Mouse (Mus musculus): ENCODE results near the gene Mroh2a.

DNA sequence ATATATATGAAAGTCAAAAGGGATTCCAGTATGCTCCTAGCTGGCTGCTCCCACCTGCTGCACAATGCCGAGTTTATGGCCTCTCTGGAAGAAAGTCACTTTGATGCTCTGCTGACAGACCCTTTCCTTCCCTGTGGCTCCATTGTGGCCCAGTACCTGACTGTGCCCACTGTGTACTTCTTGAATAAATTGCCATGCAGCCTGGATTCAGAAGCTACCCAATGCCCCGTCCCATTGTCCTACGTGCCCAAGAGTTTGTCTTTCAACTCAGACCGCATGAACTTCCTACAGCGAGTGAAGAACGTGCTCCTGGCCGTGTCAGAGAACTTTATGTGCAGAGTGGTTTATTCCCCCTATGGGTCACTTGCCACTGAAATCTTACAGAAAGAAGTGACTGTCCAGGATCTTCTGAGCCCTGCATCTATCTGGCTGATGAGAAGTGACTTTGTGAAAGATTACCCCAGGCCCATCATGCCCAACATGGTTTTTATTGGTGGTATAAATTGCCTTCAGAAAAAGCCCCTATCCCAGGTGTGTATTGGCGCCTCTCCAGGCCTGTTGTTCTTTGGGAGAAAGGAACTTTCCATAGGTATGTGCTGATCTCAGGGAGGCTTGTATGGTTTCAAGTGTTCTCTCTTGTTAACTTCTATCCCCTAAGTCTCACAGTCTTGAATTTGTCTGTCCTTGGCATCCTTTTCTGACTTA is 14.3 kb upstream of the Mroh2a start:
- TF ChIP-seq CTCF (IDR thresholded peaks at IDR 0.05; ENCODE audit: low read depth, low read length), result no peak
- TF ChIP-seq POLR2A (IDR thresholded peaks at IDR 0.05; ENCODE audit: extremely low read depth, insufficient read depth, low read length), result no peak

Measured in liver, adult 2 months (tissue).